Mouse (Mus musculus) C2C12 (cell line): ENCODE measurements at regions not wholly inside any gene's neighbourhood (a gene's known extent, or its start where the extent isn't known, plus 50 kb on each side); places are given as distances from the start of the nearest gene placed in this dataset.

Experiments
- H3K27me3 ChIP-seq: one replicate; pipeline ENCODE4 v1.6.1; 2011; ENCODE audit not compliant: control insufficient read depth, insufficient read depth, insufficient read length
- H3K36me3 ChIP-seq: one replicate; pipeline ENCODE4 v1.6.1; 2011; ENCODE audit not compliant: control insufficient read depth, insufficient read depth
- H3K4me3 ChIP-seq: one replicate; pipeline ENCODE4 v1.5.1; 2011; ENCODE audit warnings: mild to moderate bottlenecking, control low read depth; ENCODE audit not compliant: poor library complexity, insufficient read depth, severe bottlenecking
- H3K79me2 ChIP-seq: one replicate; pipeline ENCODE4 v1.6.1; 2011; ENCODE audit not compliant: control insufficient read depth, insufficient read depth
- H3K79me3 ChIP-seq: one replicate; pipeline ENCODE4 v1.6.1; 2011; ENCODE audit warnings: low read depth, control low read depth
- H3ac ChIP-seq: one replicate; pipeline ENCODE3; 2011; ENCODE audit warnings: low read depth; ENCODE audit not compliant: control insufficient read depth, insufficient read length
- CEBPB ChIP-seq: IDR thresholded peaks from one replicate; pipeline ENCODE4 v1.6.1; 2011; ENCODE audit warnings: low read depth, mild to moderate bottlenecking, control low read depth, moderate library complexity
- CTCF ChIP-seq: IDR thresholded peaks from one replicate; pipeline ENCODE4 v1.5.1; 2011; ENCODE audit not compliant: control insufficient read depth, insufficient read depth, insufficient read length
- FOSL1 ChIP-seq: IDR thresholded peaks from one replicate; pipeline ENCODE4 v1.8.0; 2011; ENCODE audit warnings: mild to moderate bottlenecking, low read length; ENCODE audit not compliant: poor library complexity, insufficient read depth, severe bottlenecking
- MAX ChIP-seq: IDR thresholded peaks from one replicate; pipeline ENCODE4 v1.6.1; 2011; ENCODE audit warnings: mild to moderate bottlenecking, control low read depth
- MYOD1 ChIP-seq: IDR thresholded peaks from one replicate; pipeline ENCODE4 v1.6.1; 2011; ENCODE audit warnings: low read depth; ENCODE audit not compliant: control insufficient read depth, insufficient read length
- MYOG ChIP-seq: IDR thresholded peaks from one replicate; pipeline ENCODE4 v1.6.1; 2011; ENCODE audit not compliant: control insufficient read depth, insufficient read length; ENCODE audit errors: extremely low read depth
- USF1 ChIP-seq: IDR thresholded peaks from one replicate; pipeline ENCODE4 v1.6.1; 2011; ENCODE audit warnings: low read depth, mild to moderate bottlenecking, control low read depth, moderate library complexity

- Histone ChIP-seq H3K36me3 (no peaks in the 10 kb centered on the region), H3K27me3 (no peaks in the 10 kb centered on the region), H3K79me3 (no peaks in the 10 kb centered on the region), H3K4me3 (no peak overlapping the region), H3K79me2 (no peaks in the 10 kb centered on the region), H3ac (no peak overlapping the region)
- TF ChIP-seq MYOD1 (peak; percentile 58), FOSL1 (no peak), CTCF (no peak)
Measured at GRCm38 (mm10) chr10:39291747-39292198, 76.9 kb upstream of the Fyn start.

- Histone ChIP-seq H3K36me3 (no peaks in the 10 kb centered on the region), H3K79me3 (no peaks in the 10 kb centered on the region), H3K27me3 (no peaks in the 10 kb centered on the region), H3K4me3 (no peak overlapping the region), H3K79me2 (no peaks in the 10 kb centered on the region), H3ac (no peak overlapping the region)
- no peak for TF ChIP-seq CTCF
- no peak for TF ChIP-seq CEBPB
- no peak for TF ChIP-seq MAX
- no peak for TF ChIP-seq MYOG
- no peak for TF ChIP-seq FOSL1
- TF ChIP-seq MYOD1: no peak
- TF ChIP-seq USF1: no peak
Measured at GRCm38 (mm10) chr10:39291134-39291746, 77.4 kb upstream of the Fyn start.

DNA sequence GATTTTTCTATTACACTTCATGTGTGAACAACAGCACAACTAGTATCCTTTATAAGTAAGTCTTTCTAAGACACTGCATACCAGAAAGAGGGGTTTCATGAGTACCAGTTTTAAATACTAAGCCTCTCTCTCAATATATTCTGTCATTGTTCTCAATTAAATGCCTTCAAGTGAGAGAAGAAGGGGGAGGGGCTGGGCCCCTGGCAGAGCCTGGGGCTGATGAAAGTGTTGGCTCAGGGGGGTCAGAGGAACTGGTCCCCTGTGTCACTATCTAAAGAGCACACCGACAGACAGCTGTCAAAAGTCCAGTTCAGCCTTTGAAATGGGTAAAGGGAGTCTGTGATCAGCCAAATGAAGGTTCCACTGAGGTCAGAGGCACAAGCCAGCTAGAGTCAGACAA, 78.4 kb upstream of the Fyn start:
- no peaks in the 10 kb centered on the region for H3K79me3 ChIP-seq
- H3K4me3 ChIP-seq: no peak overlapping the region
- H3ac ChIP-seq: no peak overlapping the region
- no peaks in the 10 kb centered on the region for H3K27me3 ChIP-seq
- no peaks in the 10 kb centered on the region for H3K36me3 ChIP-seq
- no peaks in the 10 kb centered on the region for H3K79me2 ChIP-seq
- TF ChIP-seq MAX: no peak

DNA sequence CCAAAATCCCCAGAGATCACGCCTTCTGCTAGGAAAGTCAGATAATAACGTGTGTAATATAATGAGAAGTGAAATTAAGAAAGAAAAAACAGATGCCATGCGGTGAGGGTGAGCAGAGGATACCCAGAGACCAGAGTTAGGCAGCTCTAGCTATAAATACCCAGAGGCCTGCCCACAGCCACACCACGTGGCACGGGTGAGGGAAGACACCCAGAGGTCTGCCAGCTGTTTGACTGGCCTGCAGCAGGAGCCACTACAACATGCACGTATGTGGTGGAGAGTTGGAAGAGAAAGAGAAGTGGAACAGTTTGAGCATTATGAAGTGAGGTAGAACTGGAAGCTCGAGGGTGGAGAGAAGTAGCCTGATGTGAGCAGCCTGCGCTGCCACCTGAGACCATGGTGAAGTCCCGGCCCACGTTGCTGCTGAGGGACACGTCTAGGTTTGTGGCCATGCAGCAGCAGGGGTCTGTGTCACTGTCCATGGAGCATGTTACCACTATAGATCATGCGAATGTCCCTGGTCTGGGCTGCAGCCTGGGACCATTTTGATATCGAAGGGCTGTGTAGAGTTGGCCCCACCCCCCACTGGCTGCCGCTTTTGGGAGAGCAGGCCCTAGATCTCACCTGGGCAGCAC, 88.2 kb upstream of the Fyn start:
- H3K4me3 ChIP-seq: no peak overlapping the region
- no peaks in the 10 kb centered on the region for H3K36me3 ChIP-seq
- H3ac ChIP-seq: no peak overlapping the region
- no peaks in the 10 kb centered on the region for H3K79me3 ChIP-seq
- TF ChIP-seq MYOD1 (no peak), CEBPB (no peak), USF1 (no peak), MYOG (no peak), FOSL1 (no peak), CTCF (no peak), MAX (no peak)
- no peaks in the 10 kb centered on the region for H3K27me3 ChIP-seq
- H3K79me2 ChIP-seq: no peaks in the 10 kb centered on the region

- Histone ChIP-seq H3K4me3 (no peak overlapping the region), H3K27me3 (no peaks in the 10 kb centered on the region), H3K79me3 (no peaks in the 10 kb centered on the region), H3K79me2 (no peaks in the 10 kb centered on the region), H3K36me3 (no peaks in the 10 kb centered on the region), H3ac (no peak overlapping the region)
- no peak for TF ChIP-seq CTCF
- TF ChIP-seq FOSL1: no peak
- TF ChIP-seq MYOD1: no peak
- no peak for TF ChIP-seq MYOG
Measured at GRCm38 (mm10) chr10:39274202-39274601, 94.5 kb upstream of the Fyn start.

DNA sequence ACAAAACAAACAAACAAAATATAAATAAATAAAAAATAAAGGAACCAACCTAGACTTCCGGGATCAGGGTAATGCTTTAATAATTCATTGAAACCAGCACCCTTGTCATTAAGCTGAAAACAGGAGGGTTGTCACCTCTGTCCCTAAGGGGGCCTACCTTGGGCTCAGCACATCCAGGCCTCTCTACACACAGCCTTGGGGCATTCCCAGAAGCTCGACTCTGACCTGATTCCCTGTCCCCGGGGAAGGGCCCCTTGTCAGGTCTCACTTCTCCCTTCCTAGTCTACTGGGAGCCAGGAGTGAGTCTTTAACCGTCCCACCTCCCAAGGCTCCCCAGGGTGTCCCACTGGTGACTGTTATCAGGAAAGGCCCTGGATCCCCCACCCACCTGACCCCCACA, 95.2 kb upstream of the Fyn start:
- no peaks in the 10 kb centered on the region for H3K36me3 ChIP-seq
- no peak overlapping the region for H3K4me3 ChIP-seq
- TF ChIP-seq MYOG (no peak), CEBPB (no peak), MYOD1 (no peak), USF1 (no peak), MAX (no peak), CTCF (no peak)
- no peak overlapping the region for H3ac ChIP-seq
- H3K27me3 ChIP-seq: no peaks in the 10 kb centered on the region
- no peaks in the 10 kb centered on the region for H3K79me3 ChIP-seq
- H3K79me2 ChIP-seq: no peaks in the 10 kb centered on the region
